Mouse (Mus musculus) common myeloid progenitor, adult 5-6 weeks (primary cell): Measurements from ENCODE around the gene Sec24a. TPM values are rescaled to one million over a fixed set of nuclear protein-coding genes. Genes with fewer than 3 reads are reported as not detected.

Experiments
- ATAC-seq: replicated peaks from 2 replicates; pipeline ENCODE4 v1.8.0; 2016; ENCODE audit warnings: low read depth, mild to moderate bottlenecking, moderate TSS enrichment, inconsistent platforms; ENCODE audit not compliant: poor library complexity, severe bottlenecking
- total RNA-seq: library from RNA; stranded (forward); fragments of 200-1000, 187-1606 nt; gene quantifications from 2 replicates; pipeline ENCODE4 v1.2.3, GENCODE M21; 2017

Gene Sec24a
- total RNA-seq, 1 experiment from 2014 or later = 11.0 TPM

GRCm38 (mm10) chr11:51652889-51653418 is 110.5 kb downstream of the Sec24a start:
- ATAC-seq = no peak

- ATAC-seq = peak; percentile 48
These were observed 112.5 kb downstream of the Sec24a start, which contains the start of the genes N4bp3 and D930048N14Rik for GRCm38 (mm10) chr11:51650691-51651515. Gene N4bp3, minus strand, starts transcription at chr11:51650842. Gene D930048N14Rik, plus strand, starts transcription at chr11:51650954.

- ATAC-seq = 0 out of 2 replicates have a peak, but pooled peaks have one; percentile 10
These were observed 113.2 kb downstream of the Sec24a start for GRCm38 (mm10) chr11:51650261-51650660.

- ATAC-seq = peak; percentile 33; the same call in 1 of the 2 replicates
These were observed 113.6 kb downstream of the Sec24a start for GRCm38 (mm10) chr11:51649889-51650199.

GRCm38 (mm10) chr11:51649111-51649888 is 114.1 kb downstream of the Sec24a start:
- ATAC-seq = no peak

- ATAC-seq = no peak
These were observed 114.9 kb downstream of the Sec24a start for GRCm38 (mm10) chr11:51648566-51648965.

GRCm38 (mm10) chr11:51646751-51647667 is 116.4 kb downstream of the Sec24a start:
- no peak for ATAC-seq

GRCm38 (mm10) chr11:51646245-51646644 is 117.2 kb downstream of the Sec24a start:
- no peak for ATAC-seq

GRCm38 (mm10) chr11:51645293-51645692 is 118.1 kb downstream of the Sec24a start:
- ATAC-seq = no peak

GRCm38 (mm10) chr11:51644217-51644616 is 119.2 kb downstream of the Sec24a start:
- peak; percentile 84 for ATAC-seq

- peak; percentile 42 for ATAC-seq
These were observed 119.7 kb downstream of the Sec24a start for GRCm38 (mm10) chr11:51643761-51644160.

- ATAC-seq = no peak
These were observed 120.2 kb downstream of the Sec24a start for GRCm38 (mm10) chr11:51643202-51643601.

Other genes starting within 250 kb of the Sec24a start
- gene Phykpl, start 178.9 kb downstream of the Sec24a start, total RNA-seq = 16.1 and 21.2 TPM in 2 replicates
- gene Hnrnpab, start 156.8 kb downstream of the Sec24a start, total RNA-seq = 1,082 and 1,177 TPM in 2 replicates
- 115 and 170 TPM in 2 replicates for gene Nhp2, start 143.9 kb downstream of the Sec24a start, total RNA-seq
- gene Rmnd5b, start 127.7 kb downstream of the Sec24a start, total RNA-seq = 15.5 and 15.8 TPM in 2 replicates
- 4.3 and 4.6 TPM in 2 replicates for gene N4bp3, start 112.8 kb downstream of the Sec24a start, total RNA-seq
- gene D930048N14Rik, start 112.7 kb downstream of the Sec24a start, total RNA-seq = 0.05 TPM in 1 of 2 replicates, not detected in the other
- 8.6 and 18.2 TPM in 2 replicates for gene 0610009B22Rik, start 74.8 kb downstream of the Sec24a start, total RNA-seq
- 48.7 and 61.4 TPM in 2 replicates for gene Sar1b, start 53 bp upstream of the Sec24a start, total RNA-seq
- gene Jade2, start 94.0 kb upstream of the Sec24a start, total RNA-seq = 8.1 and 12.7 TPM in 2 replicates
- gene Cdkn2aipnl, start 204.0 kb upstream of the Sec24a start, total RNA-seq = 60.7 and 63.6 TPM in 2 replicates
- gene Ube2b, start 237.1 kb upstream of the Sec24a start, total RNA-seq = 79.9 and 91.3 TPM in 2 replicates
- 3.3 and 5.7 TPM in 2 replicates for gene Cdkl3, start 240.6 kb upstream of the Sec24a start, total RNA-seq